Mouse (Mus musculus) embryonic facial prominence, embryonic 15.5 days (tissue): ENCODE data around the gene Rarb. TPM values are rescaled to one million over a fixed set of nuclear protein-coding genes. Genes with fewer than 3 reads are reported as not detected.
A peak's percentile ranks its signal among the peaks of the same experiment; 100 is the strongest.

Experiments
- ATAC-seq: fragments of 200-750 bp; cut with Nextera tagmentation; 2 replicates; pipeline ENCODE4 v1.8.0; 2017; ENCODE audit warnings: low read depth, moderate TSS enrichment; ENCODE audit not compliant: insufficient number of reproducible peaks, low FRiP score, low TSS enrichment
- H3K27ac ChIP-seq: fragments of 300-500 bp; sonication (generic); replicated peaks from 2 replicates; pipeline ENCODE4 v1.5.1; 2015; ENCODE audit warnings: mild to moderate bottlenecking, inconsistent platforms
- H3K27me3 ChIP-seq: fragments of 300-500 bp; sonication (generic); 2 replicates; pipeline ENCODE4 v1.6.1; 2015; ENCODE audit warnings: inconsistent platforms
- H3K36me3 ChIP-seq: fragments of 300-500 bp; sonication (generic); 2 replicates; pipeline ENCODE4 v1.6.1; 2015; ENCODE audit warnings: mild to moderate bottlenecking, inconsistent platforms
- H3K4me1 ChIP-seq: fragments of 300-500 bp; sonication (generic); 2 replicates; pipeline ENCODE4 v1.6.1; 2015; ENCODE audit warnings: inconsistent platforms
- H3K4me2 ChIP-seq: fragments of 300-500 bp; sonication (generic); replicated peaks from 2 replicates; pipeline ENCODE4 v1.6.1; 2015; ENCODE audit warnings: mild to moderate bottlenecking, inconsistent platforms
- H3K4me3 ChIP-seq: fragments of 300-500 bp; sonication (generic); replicated peaks from 2 replicates; pipeline ENCODE4 v1.5.1; 2015; ENCODE audit warnings: mild to moderate bottlenecking, inconsistent platforms
- H3K9ac ChIP-seq: fragments of 300-500 bp; sonication (generic); 2 replicates; pipeline ENCODE4 v1.6.1; 2015; ENCODE audit warnings: inconsistent platforms
- H3K9me3 ChIP-seq: fragments of 300-500 bp; sonication (generic); replicated peaks from 2 replicates; pipeline ENCODE4 v1.6.1; 2016; ENCODE audit warnings: inconsistent platforms
- WGBS: fragments of 180-500 bp; shearing (Covaris S2); methylation state at CpG from one replicate; pipeline ENCODE4 v1.1.7; 2015; 5-methylcytosine and 5-hydroxymethylcytosine counted together
- polyA plus RNA-seq: library from polyadenylated mRNA; unstranded; fragments of >200 nt; fragmentation: Nextera tagmentation; extraction: Ambion mirVana; gene quantifications from 2 replicates; pipeline ENCODE4 v1.2.1, GENCODE M21; 2015

Gene Rarb
- polyA plus RNA-seq, 1 experiment from 2014 or later = 12.6 TPM

- H3K4me1 ChIP-seq = no peaks in the 10 kb centered on the region
- no peaks in the 10 kb centered on the region for H3K27me3 ChIP-seq
- H3K4me3 ChIP-seq = no peak overlapping the region
- H3K9ac ChIP-seq = no peak overlapping the region
- H3K36me3 ChIP-seq = no peaks in the 10 kb centered on the region
- no peaks in the 10 kb centered on the region for H3K9me3 ChIP-seq
- WGBS = 42% methylated on average over 4 of the region's 4 CpGs
- H3K4me2 ChIP-seq = no peak overlapping the region
- peak; percentile 83 for ATAC-seq
- no peak overlapping the region for H3K27ac ChIP-seq
Measured at GRCm38 (mm10) chr14:16448269-16448987, 370.5 kb downstream of the Rarb start.

- no peak for ATAC-seq
- Histone ChIP-seq H3K9me3 (no peaks in the 10 kb centered on the region), H3K27me3 (no peaks in the 10 kb centered on the region), H3K36me3 (no peaks in the 10 kb centered on the region), H3K4me1 (no peaks in the 10 kb centered on the region), H3K4me2 (no peak overlapping the region), H3K27ac (no peak overlapping the region), H3K4me3 (no peak overlapping the region), H3K9ac (no peak overlapping the region)
- 46% methylated on average over 3 of the region's 3 CpGs for WGBS
Measured at GRCm38 (mm10) chr14:16447587-16447986, 371.4 kb downstream of the Rarb start.

- ATAC-seq = no peak
- Histone ChIP-seq H3K4me3 (no peak overlapping the region), H3K36me3 (no peaks in the 10 kb centered on the region), H3K4me2 (no peak overlapping the region), H3K27ac (no peak overlapping the region), H3K27me3 (no peaks in the 10 kb centered on the region), H3K4me1 (no peaks in the 10 kb centered on the region; the same call in 1 of the 2 replicates), H3K9ac (no peak overlapping the region), H3K9me3 (no peaks in the 10 kb centered on the region)
- 45% methylated on average over 4 of the region's 4 CpGs for WGBS
Measured at GRCm38 (mm10) chr14:16444859-16445258, 374.1 kb downstream of the Rarb start.

GRCm38 (mm10) chr14:16439385-16440126 lies 379.4 kb downstream of the Rarb start:
- 53% methylated on average over 6 of the region's 6 CpGs for WGBS
- no peak for ATAC-seq
- Histone ChIP-seq H3K27ac (no peak overlapping the region), H3K9ac (no peak overlapping the region), H3K4me2 (no peak overlapping the region), H3K4me1 (no peaks in the 10 kb centered on the region; the same call in 1 of the 2 replicates), H3K36me3 (peaks cover 14% of the 10 kb centered on the region; the same call in 1 of the 2 replicates), H3K9me3 (no peaks in the 10 kb centered on the region), H3K4me3 (no peak overlapping the region), H3K27me3 (no peaks in the 10 kb centered on the region)

- Histone ChIP-seq H3K4me1 (peaks cover 4% of the 10 kb centered on the region; the same call in 1 of the 2 replicates), H3K9me3 (no peaks in the 10 kb centered on the region), H3K27me3 (no peaks in the 10 kb centered on the region), H3K36me3 (peaks cover 14% of the 10 kb centered on the region; the same call in 1 of the 2 replicates), H3K4me2 (no peak overlapping the region), H3K27ac (no peak overlapping the region), H3K9ac (no peak overlapping the region), H3K4me3 (no peak overlapping the region)
- 80% methylated on average over 4 of the region's 4 CpGs for WGBS
- no peak for ATAC-seq
Measured at GRCm38 (mm10) chr14:16437386-16437785, 381.6 kb downstream of the Rarb start.

GRCm38 (mm10) chr14:16434396-16435171 lies 384.4 kb downstream of the Rarb start:
- WGBS = 61% methylated on average over 3 of the region's 3 CpGs
- peaks cover 28% of the 10 kb centered on the region for H3K36me3 ChIP-seq
- 0 out of 2 replicates have a peak, but pooled peaks cover 4% of the 10 kb centered on the region for H3K4me1 ChIP-seq
- H3K4me3 ChIP-seq = no peak overlapping the region
- no peak for ATAC-seq
- no peak overlapping the region for H3K9ac ChIP-seq
- H3K27ac ChIP-seq = no peak overlapping the region
- H3K9me3 ChIP-seq = no peaks in the 10 kb centered on the region
- no peaks in the 10 kb centered on the region for H3K27me3 ChIP-seq
- no peak overlapping the region for H3K4me2 ChIP-seq

- Histone ChIP-seq H3K27me3 (no peaks in the 10 kb centered on the region), H3K36me3 (peaks cover 28% of the 10 kb centered on the region), H3K27ac (peak overlapping the region; percentile 60; the same call in 1 of the 2 replicates), H3K4me3 (no peak overlapping the region), H3K9ac (no peak overlapping the region), H3K4me1 (0 out of 2 replicates have a peak, but pooled peaks cover 4% of the 10 kb centered on the region), H3K4me2 (no peak overlapping the region), H3K9me3 (no peaks in the 10 kb centered on the region)
- WGBS = 33% methylated on average over 2 of the region's 2 CpGs
- ATAC-seq = peak; percentile 59
Measured at GRCm38 (mm10) chr14:16433206-16433605, 385.8 kb downstream of the Rarb start.

DNA sequence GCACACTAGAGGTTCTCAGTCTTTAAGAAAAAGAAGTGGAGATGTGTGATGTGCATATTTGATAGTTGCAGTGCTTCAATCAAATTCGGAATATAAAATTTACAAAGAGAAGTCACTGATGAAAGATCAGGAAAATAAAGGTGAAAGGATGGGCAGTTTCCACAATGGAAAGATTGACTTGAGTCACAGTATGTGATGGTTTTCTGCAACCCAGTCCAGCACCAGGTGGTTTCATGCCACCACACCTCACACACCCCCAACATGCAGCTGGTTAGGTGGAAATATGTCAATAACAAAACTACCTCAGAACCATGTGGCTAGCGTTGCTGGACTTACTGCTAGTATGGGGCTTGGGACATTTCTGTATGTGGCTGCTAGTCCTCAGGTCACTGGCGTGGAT lies 386.4 kb downstream of the Rarb start:
- Histone ChIP-seq H3K9ac (no peak overlapping the region), H3K9me3 (no peaks in the 10 kb centered on the region), H3K27me3 (no peaks in the 10 kb centered on the region), H3K4me3 (no peak overlapping the region), H3K36me3 (peaks cover 29% of the 10 kb centered on the region), H3K4me1 (0 out of 2 replicates have a peak, but pooled peaks cover 4% of the 10 kb centered on the region), H3K27ac (peak overlapping the region; percentile 60; the same call in 1 of the 2 replicates), H3K4me2 (no peak overlapping the region)
- 74% methylated on average over 3 of the region's 3 CpGs for WGBS
- ATAC-seq = 0 out of 2 replicates have a peak, but pooled peaks have one; percentile 5

GRCm38 (mm10) chr14:16431941-16432499 lies 386.9 kb downstream of the Rarb start:
- WGBS = 50% methylated on average over 4 of the region's 4 CpGs
- ATAC-seq = no peak
- no peak overlapping the region for H3K4me2 ChIP-seq
- H3K9ac ChIP-seq = no peak overlapping the region
- H3K4me1 ChIP-seq = 0 out of 2 replicates have a peak, but pooled peaks cover 4% of the 10 kb centered on the region
- H3K27me3 ChIP-seq = no peaks in the 10 kb centered on the region
- H3K36me3 ChIP-seq = peaks cover 31% of the 10 kb centered on the region
- no peak overlapping the region for H3K27ac ChIP-seq
- H3K4me3 ChIP-seq = no peak overlapping the region
- H3K9me3 ChIP-seq = no peaks in the 10 kb centered on the region

DNA sequence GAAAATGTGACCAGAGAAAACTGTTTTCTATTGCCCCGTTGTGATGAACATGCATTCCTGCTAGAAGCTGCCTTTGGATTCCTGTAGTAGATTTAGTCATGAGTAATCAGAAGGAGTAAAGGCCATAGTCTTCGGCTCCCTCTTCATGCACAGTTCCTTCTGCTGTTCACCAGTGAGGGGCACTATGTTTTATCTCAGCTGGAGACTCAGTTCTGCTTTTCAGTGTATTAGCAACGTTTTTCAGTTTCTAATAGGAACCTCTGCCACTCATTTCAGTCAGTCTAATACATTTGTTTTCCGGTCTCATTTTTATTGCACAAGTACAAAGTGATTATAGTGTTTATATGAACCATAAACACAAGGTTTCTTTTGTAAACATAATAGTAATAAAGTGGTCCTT lies 391.4 kb downstream of the Rarb start:
- WGBS = 77% methylated on average over 4 of the region's 4 CpGs
- no peaks in the 10 kb centered on the region for H3K27me3 ChIP-seq
- H3K9me3 ChIP-seq = no peaks in the 10 kb centered on the region
- no peak overlapping the region for H3K27ac ChIP-seq
- H3K4me2 ChIP-seq = no peak overlapping the region
- no peak for ATAC-seq
- H3K4me1 ChIP-seq = no peaks in the 10 kb centered on the region
- no peak overlapping the region for H3K9ac ChIP-seq
- H3K36me3 ChIP-seq = peaks cover 32% of the 10 kb centered on the region
- no peak overlapping the region for H3K4me3 ChIP-seq

- Histone ChIP-seq H3K9ac (no peak overlapping the region), H3K4me3 (no peak overlapping the region), H3K4me1 (no peaks in the 10 kb centered on the region), H3K27ac (no peak overlapping the region), H3K27me3 (no peaks in the 10 kb centered on the region), H3K36me3 (peaks cover 25% of the 10 kb centered on the region), H3K4me2 (no peak overlapping the region), H3K9me3 (no peaks in the 10 kb centered on the region)
- ATAC-seq = no peak
- 56% methylated on average over 4 of the region's 4 CpGs for WGBS
Measured at GRCm38 (mm10) chr14:16414163-16414562, 404.8 kb downstream of the Rarb start.
